Mouse (Mus musculus) heart, adult 2 months (tissue): Measurements from ENCODE around the gene Ugt2a2. TPM values are rescaled to one million over a fixed set of nuclear protein-coding genes. Genes with fewer than 3 reads are reported as not detected.
"Not testable (repeated sequence)": the region's sequence is repeated elsewhere in the genome, so short reads cannot be mapped to it uniquely, and the experiment has no call there.

ENCODE experiments used
- DNase-seq, 2 experiments: peaks; one replicate each; pipeline ENCODE4 v3.0.0; 2021
- H3K27ac ChIP-seq: fragments of 200-600 bp; 2 replicates; pipeline ENCODE4 v1.8.1; 2022
- H3K27me3 ChIP-seq: fragments of 200-500 bp; 2 replicates; pipeline ENCODE4 v1.6.1; 2012; ENCODE audit warnings: mild to moderate bottlenecking, low read length, inconsistent platforms, mixed read lengths; ENCODE audit not compliant: control insufficient read depth, insufficient read depth
- H3K36me3 ChIP-seq: fragments of 200-500 bp; 2 replicates; pipeline ENCODE4 v1.6.1; 2012; ENCODE audit warnings: low read length, inconsistent platforms; ENCODE audit not compliant: control insufficient read depth, insufficient read depth
- H3K4me1 ChIP-seq: fragments of 200-500 bp; 2 replicates; pipeline ENCODE4 v1.6.1; 2011; ENCODE audit warnings: low read length; ENCODE audit not compliant: control insufficient read depth, insufficient read depth
- H3K4me3 ChIP-seq: fragments of 200-600 bp; 2 replicates; pipeline ENCODE4 v1.8.1; 2022
- H3K79me2 ChIP-seq: fragments of 200-500 bp; replicated peaks from 2 replicates; pipeline ENCODE4 v1.6.1; 2012; ENCODE audit warnings: mild to moderate bottlenecking, inconsistent platforms, low read length, moderate library complexity, mixed read lengths; ENCODE audit not compliant: control insufficient read depth, insufficient read depth
- H3K9ac ChIP-seq: fragments of 200-500 bp; 2 replicates; pipeline ENCODE4 v1.6.1; 2012; ENCODE audit warnings: low read depth, mild to moderate bottlenecking, control low read depth, inconsistent platforms, low read length, mixed read lengths
- CTCF ChIP-seq: fragments of 200-600 bp; IDR thresholded peaks from 2 replicates; pipeline ENCODE4 v1.8.1; 2022; ENCODE audit warnings: antibody characterized with exemption, mild to moderate bottlenecking, moderate library complexity
- EP300 ChIP-seq: fragments of 200-500 bp; IDR thresholded peaks from 2 replicates; pipeline ENCODE4 v1.6.1; 2011; ENCODE audit warnings: low read depth, low read length, control low read depth; ENCODE audit not compliant: insufficient read depth
- POLR2A ChIP-seq: fragments of 200-500 bp; IDR thresholded peaks from 2 replicates; pipeline ENCODE4 v1.6.1; 2011; ENCODE audit warnings: mild to moderate bottlenecking, low read depth, low read length, control low read depth; ENCODE audit not compliant: insufficient read depth
- WGBS: fragments of 180-500 bp; shearing (Covaris S2); methylation state at CpG from one replicate; pipeline ENCODE4 v1.1.7; 2018; 5-methylcytosine and 5-hydroxymethylcytosine counted together
- intact Hi-C: fragments of 180-260 bp; cut with DNase I; formaldehyde crosslinking; loops from one replicate; pipeline ENCODE4 v1.15.1; 2025
- polyA plus RNA-seq: library from polyadenylated mRNA; depleted of rRNA; stranded (reverse); fragments of >200 nt; gene quantifications from 2 replicates; pipeline ENCODE4 v1.2.3, GENCODE M21; 2012
- total RNA-seq, 2 experiments: library from RNA; stranded (reverse); gene quantifications; 2 replicates each; pipeline ENCODE4 v1.2.3; 2021

Gene Ugt2a2
- total and polyA plus RNA-seq, 3 experiments, result not detected

DNA sequence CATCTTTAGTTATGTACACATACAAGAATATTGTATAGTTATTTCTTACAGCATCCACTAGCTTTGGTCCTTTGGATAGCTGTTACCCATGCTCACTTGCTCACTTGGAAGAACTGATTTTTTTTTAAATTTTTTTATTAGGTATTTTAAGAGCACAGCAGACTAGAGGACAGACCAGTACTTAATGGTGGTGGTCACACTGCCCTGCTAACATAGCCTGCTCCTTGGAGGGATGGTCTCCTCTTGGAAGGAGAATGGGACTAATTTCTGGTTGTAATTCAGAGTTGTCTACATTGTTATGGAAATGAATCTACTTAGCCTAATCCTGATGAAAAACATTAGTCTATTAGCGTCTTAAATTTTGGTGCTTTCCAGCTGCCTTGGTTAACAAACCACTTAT is 23.2 kb downstream of the Ugt2a2 start:
- Histone ChIP-seq H3K79me2 (no peaks in the 10 kb centered on the region), H3K27ac (no peak overlapping the region), H3K4me1 (no peaks in the 10 kb centered on the region), H3K4me3 (no peak overlapping the region), H3K36me3 (no peaks in the 10 kb centered on the region), H3K27me3 (no peaks in the 10 kb centered on the region), H3K9ac (no peak overlapping the region)
- DNase-seq, result no peak
- 45% methylated on average over 1 of the region's 1 CpGs for WGBS
- TF ChIP-seq CTCF, result no peak
- no peak for TF ChIP-seq POLR2A
- TF ChIP-seq EP300, result no peak
- intact Hi-C loops, result no loop called here

DNA sequence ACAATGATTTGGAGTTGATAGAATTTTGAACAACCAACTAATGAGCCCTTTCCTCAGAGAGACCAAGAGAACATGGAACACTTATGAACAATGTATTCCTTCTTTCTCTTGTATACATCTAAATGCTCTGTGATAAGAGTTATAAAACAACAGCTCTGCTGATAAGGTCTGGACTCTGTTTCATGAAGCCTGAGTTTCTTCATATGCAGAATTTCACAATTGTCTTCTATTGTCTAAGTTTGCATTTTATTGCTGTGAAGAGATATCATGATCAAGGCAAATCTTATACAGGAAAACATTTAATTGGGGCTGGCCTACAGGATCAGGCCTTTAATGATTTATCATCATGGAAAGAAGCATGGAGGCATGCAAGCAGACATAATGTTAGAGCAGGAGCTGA is 24.4 kb downstream of the Ugt2a2 start:
- Histone ChIP-seq H3K27me3 (no peaks in the 10 kb centered on the region), H3K36me3 (no peaks in the 10 kb centered on the region), H3K9ac (no peak overlapping the region), H3K4me3 (no peak overlapping the region), H3K79me2 (no peaks in the 10 kb centered on the region), H3K27ac (no peak overlapping the region), H3K4me1 (no peaks in the 10 kb centered on the region)
- intact Hi-C loops, result no loop called here
- no peak for DNase-seq
- TF ChIP-seq POLR2A, result no peak
- no peak for TF ChIP-seq CTCF
- no peak for TF ChIP-seq EP300

GRCm38 (mm10) chr5:87456216-87456850 is 25.7 kb downstream of the Ugt2a2 start:
- Histone ChIP-seq H3K36me3 (no peaks in the 10 kb centered on the region), H3K9ac (no peak overlapping the region), H3K4me1 (no peaks in the 10 kb centered on the region), H3K27ac (no peak overlapping the region), H3K4me3 (no peak overlapping the region), H3K79me2 (no peaks in the 10 kb centered on the region), H3K27me3 (no peaks in the 10 kb centered on the region)
- 72% methylated on average over 3 of the region's 3 CpGs for WGBS
- intact Hi-C loops, result no loop called here
- no peak for DNase-seq
- TF ChIP-seq CTCF, result no peak
- TF ChIP-seq EP300, result no peak
- no peak for TF ChIP-seq POLR2A

DNA sequence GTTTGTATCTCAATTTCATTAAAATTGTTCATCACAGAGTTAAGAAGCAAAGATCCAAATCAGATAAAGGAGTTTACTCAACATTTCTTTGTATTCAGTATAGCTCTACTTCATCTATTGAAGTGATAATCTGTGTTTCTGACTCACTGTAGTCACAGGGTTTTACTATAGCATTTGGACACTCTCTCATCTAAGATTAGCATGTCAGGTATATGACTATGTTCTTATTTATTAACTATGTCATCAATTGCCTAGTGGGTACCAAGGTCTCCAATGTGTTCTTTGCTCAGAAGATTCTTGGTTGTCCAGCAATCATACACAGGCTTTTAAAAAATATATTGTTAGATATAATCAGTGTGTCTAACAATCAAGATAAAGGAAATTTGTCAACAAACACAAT is 26.5 kb downstream of the Ugt2a2 start:
- intact Hi-C loops, result no loop called here
- TF ChIP-seq EP300 (no peak), POLR2A (no peak), CTCF (no peak)

GRCm38 (mm10) chr5:87452514-87452913 is 29.5 kb downstream of the Ugt2a2 start:
- intact Hi-C loops, DNase-seq: not testable (repeated sequence)

More for the DNA sequence above, 26.5 kb downstream of the Ugt2a2 start:
- no peak overlapping the region for H3K4me3 ChIP-seq
- no peaks in the 10 kb centered on the region for H3K79me2 ChIP-seq
- no peak overlapping the region for H3K9ac ChIP-seq
- no peaks in the 10 kb centered on the region for H3K27me3 ChIP-seq
- DNase-seq, result no peak
- no peak overlapping the region for H3K27ac ChIP-seq
- no peaks in the 10 kb centered on the region for H3K4me1 ChIP-seq
- no peaks in the 10 kb centered on the region for H3K36me3 ChIP-seq

DNA sequence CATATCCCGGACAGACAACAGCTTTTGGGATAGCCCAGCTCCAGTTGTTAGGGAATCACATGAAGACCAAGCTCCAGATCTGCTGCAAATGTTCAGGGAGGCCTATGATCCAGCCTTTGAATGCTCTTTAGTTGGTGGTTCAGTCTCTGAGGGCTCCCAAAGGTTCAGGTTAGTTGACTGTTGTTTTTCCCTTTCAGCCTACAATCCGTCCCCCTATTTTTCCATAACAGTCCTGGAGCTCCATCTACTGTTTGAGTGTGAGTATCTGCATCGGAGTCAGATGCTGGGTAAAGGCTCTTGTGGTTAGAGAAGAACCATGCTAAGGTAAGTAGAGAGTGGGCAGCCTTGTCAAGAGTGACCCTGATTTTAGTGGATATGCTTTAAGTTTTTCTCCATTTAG is 45.8 kb downstream of the Ugt2a2 start:
- no peak for DNase-seq
- intact Hi-C loops, result no loop called here
- Histone ChIP-seq H3K9ac (no peak overlapping the region), H3K4me3 (no peak overlapping the region), H3K27ac (no peak overlapping the region), H3K36me3 (no peaks in the 10 kb centered on the region), H3K79me2 (no peaks in the 10 kb centered on the region), H3K27me3 (no peaks in the 10 kb centered on the region), H3K4me1 (no peaks in the 10 kb centered on the region)
- WGBS, result 34% methylated on average over 3 of the region's 3 CpGs
- TF ChIP-seq POLR2A, result no peak
- TF ChIP-seq CTCF, result no peak
- TF ChIP-seq EP300, result no peak

More at GRCm38 (mm10) chr5:87452514-87452913, 29.5 kb downstream of the Ugt2a2 start:
- H3K9ac ChIP-seq, H3K36me3 ChIP-seq, H3K79me2 ChIP-seq, H3K27ac ChIP-seq, H3K4me1 ChIP-seq, H3K27me3 ChIP-seq, H3K4me3 ChIP-seq: not testable (repeated sequence)
- whole genome bisulfite sequencing, result 70% methylated on average over 4 of the region's 5 CpGs

DNA sequence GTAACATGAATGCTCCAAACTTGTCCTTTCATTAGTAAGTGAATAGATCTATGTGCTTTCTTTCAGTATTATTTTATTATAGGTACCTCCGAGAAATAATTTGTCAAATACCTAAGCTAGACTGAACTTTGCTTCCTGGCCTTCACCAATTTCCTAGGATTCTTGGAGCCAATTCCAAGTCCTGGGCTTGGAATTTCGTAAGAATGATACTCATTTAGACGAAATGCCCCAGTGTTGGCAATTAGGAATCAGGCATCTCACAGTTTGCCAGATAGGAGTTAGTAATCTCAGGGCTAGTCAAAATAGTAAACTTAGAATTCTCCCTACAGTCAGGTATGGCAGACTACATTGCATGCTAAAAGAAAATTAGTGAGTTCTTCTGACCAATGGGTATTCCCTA is 56.4 kb downstream of the Ugt2a2 start:
- DNase-seq, result no peak
- Histone ChIP-seq H3K4me1 (no peaks in the 10 kb centered on the region), H3K79me2 (no peaks in the 10 kb centered on the region), H3K4me3 (no peak overlapping the region), H3K9ac (no peak overlapping the region), H3K27ac (no peak overlapping the region), H3K36me3 (no peaks in the 10 kb centered on the region), H3K27me3 (no peaks in the 10 kb centered on the region)
- no peak for TF ChIP-seq POLR2A
- no peak for TF ChIP-seq CTCF
- intact Hi-C loops, result no loop called here
- 57% methylated on average over 3 of the region's 3 CpGs for WGBS

- WGBS, result 79% methylated on average over 2 of the region's 2 CpGs
- H3K36me3 ChIP-seq, H3K9ac ChIP-seq, H3K79me2 ChIP-seq, H3K27me3 ChIP-seq, H3K27ac ChIP-seq, intact Hi-C loops, H3K4me1 ChIP-seq, DNase-seq, H3K4me3 ChIP-seq: not testable (repeated sequence)
These were observed 58.0 kb downstream of the Ugt2a2 start, which contains the start of gene Ugt2b38 for GRCm38 (mm10) chr5:87424041-87424440. Gene Ugt2b38, minus strand, starts transcription at chr5:87424203.
